Mouse (Mus musculus) bone marrow, adult 2 months (tissue): ENCODE measurements around the gene Nup93. TPM values are rescaled to one million over a fixed set of nuclear protein-coding genes. Genes with fewer than 3 reads are reported as not detected.

Experiments
- H3K27ac ChIP-seq: fragments of 200-500 bp; 2 replicates; pipeline ENCODE4 v1.5.1; 2012; ENCODE audit warnings: low read depth, mild to moderate bottlenecking, control low read depth, inconsistent platforms, low read length; ENCODE audit not compliant: control insufficient read depth, poor library complexity, insufficient read depth
- H3K4me1 ChIP-seq: fragments of 200-500 bp; 2 replicates; pipeline ENCODE4 v1.6.1; 2011; ENCODE audit warnings: low read length; ENCODE audit not compliant: control insufficient read depth, insufficient read depth
- H3K4me3 ChIP-seq: fragments of 200-500 bp; replicated peaks from 2 replicates; pipeline ENCODE3; 2011; ENCODE audit warnings: mild to moderate bottlenecking, low read depth, low read length, control low read depth; ENCODE audit not compliant: control insufficient read depth
- CTCF ChIP-seq: fragments of 200-500 bp; IDR thresholded peaks from 2 replicates; pipeline ENCODE4 v1.5.1; 2011; ENCODE audit warnings: low read length, control low read depth; ENCODE audit not compliant: control insufficient read depth, insufficient read depth
- POLR2A ChIP-seq: fragments of 200-500 bp; IDR thresholded peaks from 2 replicates; pipeline ENCODE4 v1.6.1; 2011; ENCODE audit warnings: low read depth, mild to moderate bottlenecking, control low read depth, low read length, borderline replicate concordance; ENCODE audit not compliant: control insufficient read depth
- WGBS: fragments of 180-500 bp; shearing (Covaris S2); methylation state at CpG from one replicate; pipeline ENCODE4 v1.1.7; 2018; 5-methylcytosine and 5-hydroxymethylcytosine counted together
- polyA plus RNA-seq: library from polyadenylated mRNA; stranded (reverse); fragments of >200 nt; gene quantifications from 2 replicates; pipeline ENCODE4 v1.2.4, GENCODE M21; 2011; ENCODE audit warnings: low replicate concordance; ENCODE audit not compliant: missing spikeins, insufficient read depth, insufficient read length

Nup93 gene
- polyA plus RNA-seq, 1 experiment, result 21.3 TPM

GRCm38 (mm10) chr8:94358541-94358940 lies 144.2 kb downstream of the Nup93 start:
- 59% methylated on average over 5 of the region's 5 CpGs for WGBS
- H3K27ac ChIP-seq, result no peak overlapping the region

GRCm38 (mm10) chr8:94361774-94362431 lies 147.5 kb downstream of the Nup93 start:
- H3K27ac ChIP-seq, result peak overlapping the region; percentile 19; the same call in 1 of the 2 replicates
- no peak overlapping the region for H3K4me3 ChIP-seq
- 84% methylated on average over 6 of the region's 6 CpGs for WGBS
- TF ChIP-seq CTCF, result no peak
- no peak for TF ChIP-seq POLR2A
- H3K4me1 ChIP-seq, result peaks cover 19% of the 10 kb centered on the region

More at GRCm38 (mm10) chr8:94358541-94358940, 144.2 kb downstream of the Nup93 start:
- Histone ChIP-seq H3K4me1 (peaks cover 13% of the 10 kb centered on the region), H3K4me3 (no peak overlapping the region)
- TF ChIP-seq CTCF (no peak), POLR2A (no peak)

GRCm38 (mm10) chr8:94362607-94363239 lies 148.4 kb downstream of the Nup93 start:
- no peak overlapping the region for H3K4me3 ChIP-seq
- WGBS, result 50% methylated on average over 7 of the region's 7 CpGs
- H3K27ac ChIP-seq, result peak overlapping the region; percentile 83
- no peak for TF ChIP-seq POLR2A
- TF ChIP-seq CTCF, result no peak
- H3K4me1 ChIP-seq, result peaks cover 19% of the 10 kb centered on the region

- TF ChIP-seq POLR2A (no peak; the same call in 1 of the 2 replicates), CTCF (no peak)
- Histone ChIP-seq H3K4me3 (no peak overlapping the region), H3K4me1 (peaks cover 19% of the 10 kb centered on the region), H3K27ac (peak overlapping the region; percentile 83)
- 2% methylated on average over 4 of the region's 4 CpGs for WGBS
Observed at GRCm38 (mm10) chr8:94363288-94363688, 148.9 kb downstream of the Nup93 start.

GRCm38 (mm10) chr8:94363906-94364305 lies 149.5 kb downstream of the Nup93 start:
- H3K4me3 ChIP-seq, result no peak overlapping the region
- 60% methylated on average over 2 of the region's 2 CpGs for WGBS
- H3K27ac ChIP-seq, result peak overlapping the region; percentile 57
- TF ChIP-seq CTCF, result no peak
- TF ChIP-seq POLR2A, result no peak
- peaks cover 19% of the 10 kb centered on the region for H3K4me1 ChIP-seq

- H3K4me1 ChIP-seq, result peaks cover 20% of the 10 kb centered on the region
- WGBS, result 63% methylated on average over 6 of the region's 6 CpGs
- no peak overlapping the region for H3K4me3 ChIP-seq
- peak overlapping the region; percentile 81; the same call in 1 of the 2 replicates for H3K27ac ChIP-seq
- no peak for TF ChIP-seq POLR2A
- no peak for TF ChIP-seq CTCF
Observed at GRCm38 (mm10) chr8:94364686-94365312, 150.4 kb downstream of the Nup93 start.

- TF ChIP-seq CTCF (no peak), POLR2A (no peak)
- 11% methylated on average over 9 of the region's 9 CpGs for WGBS
- Histone ChIP-seq H3K27ac (peak overlapping the region; percentile 81), H3K4me1 (peaks cover 20% of the 10 kb centered on the region), H3K4me3 (no peak overlapping the region)
Observed at GRCm38 (mm10) chr8:94365410-94365981, 151.1 kb downstream of the Nup93 start.

Other genes starting within 250 kb of the Nup93 start
- 27.3 and 50.3 TPM in 2 replicates for gene Amfr, start 201.7 kb upstream of the Nup93 start, polyA plus RNA-seq
- gene Nudt21, start 177.5 kb upstream of the Nup93 start, polyA plus RNA-seq, result 71.4 and 118 TPM in 2 replicates
- 1.1 and 3.1 TPM in 2 replicates for gene Ogfod1, start 177.4 kb upstream of the Nup93 start, polyA plus RNA-seq
- 1.4 and 20.3 TPM in 2 replicates for gene Bbs2, start 115.6 kb upstream of the Nup93 start, polyA plus RNA-seq
- gene Mt4, start 77.4 kb upstream of the Nup93 start, polyA plus RNA-seq, result not detected in 2 replicates
- 3.0 TPM in 1 of 2 replicates, not detected in the other for gene Mt3, start 62.0 kb upstream of the Nup93 start, polyA plus RNA-seq
- gene Mt2, start 41.9 kb upstream of the Nup93 start, polyA plus RNA-seq, result 102 and 809 TPM in 2 replicates
- 188 and 700 TPM in 2 replicates for gene Mt1, start 35.5 kb upstream of the Nup93 start, polyA plus RNA-seq
- 4.4 and 11.8 TPM in 2 replicates for gene Slc12a3, start 114.6 kb downstream of the Nup93 start, polyA plus RNA-seq
- 69.2 and 70.5 TPM in 2 replicates for gene Herpud1, start 171.9 kb downstream of the Nup93 start, polyA plus RNA-seq
- 16.5 TPM in 2 replicates for gene Nlrc5, start 219.8 kb downstream of the Nup93 start, polyA plus RNA-seq